In the genomic region with DNA sequence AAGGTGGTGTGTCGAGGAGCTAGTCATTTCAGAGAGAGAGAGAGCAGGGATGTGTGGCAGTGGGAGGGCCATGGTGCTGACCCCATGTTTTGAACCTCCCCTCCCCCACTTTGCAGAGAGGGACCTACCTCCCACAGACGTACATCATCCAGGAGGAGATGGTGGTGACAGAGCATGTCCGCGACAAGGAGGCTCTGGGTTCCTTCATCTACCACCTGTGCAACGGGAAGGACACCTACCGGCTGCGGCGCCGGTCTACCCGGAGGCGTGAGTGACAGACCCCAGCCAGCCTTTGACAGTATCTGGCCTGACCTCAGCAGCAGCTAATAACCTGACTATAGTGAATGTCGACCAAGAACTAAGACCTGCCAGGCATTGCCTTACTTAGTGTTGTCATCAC, we compare ENCODE assay signal across 20 mouse cellular contexts. TPM values are rescaled to one million over a fixed set of nuclear protein-coding genes. Genes with fewer than 3 reads are reported as not detected.
"Had no signal": no experiment of that assay in that cellular context is flagged by ENCODE, and none has a peak within 500 bp of the region (broad histone marks: within the 10 kb centered on the region; RNA-seq: fewer than 3 reads in every experiment).

No protein-coding gene starts in this region.

- H3K9me3 ChIP-seq: liver, embryonic 13.5 days had no signal

- H3K27me3 ChIP-seq: liver, embryonic 13.5 days had no signal

- H3K4me2 ChIP-seq: liver, embryonic 13.5 days; midbrain, embryonic 11.5 days had no signal

- H3K4me3 ChIP-seq: liver, embryonic 13.5 days had no signal

- H3K27ac ChIP-seq: liver, embryonic 13.5 days had no signal

- DNase-seq: kidney, postnatal 10 days; kidney, postnatal 4 days; left cerebral cortex, postnatal 4 days; liver, embryonic 13.5 days; lung, adult 2 months; lung, postnatal 14 days; lung, postnatal 4 days; midbrain, embryonic 14.5 days; thymus, adult 18-20 months; thymus, postnatal 36 days had no signal

- H3K9ac ChIP-seq: liver, embryonic 13.5 days had no signal

RNA-seq across cellular contexts. Expression of gene 4933407L21Rik, which starts 21.4 kb away (rescaled TPM):
- total RNA-seq: liver, adult 2 months; megakaryocyte progenitor cell, adult 5-6 weeks; megakaryocyte-erythroid progenitor cell, adult 5-6 weeks had no signal
- polyA plus RNA-seq: liver, adult 2 months; liver, embryonic 13.5 days; liver, embryonic 16.5 days; lung, adult 2 months; neural tube, embryonic 11.5 days; small intestine, adult 2 months had no signal

RNA-seq across cellular contexts. Expression of gene Gpr55, which starts 53.9 kb away (rescaled TPM):
- total RNA-seq: layer of hippocampus, postnatal 14 days; megakaryocyte progenitor cell, adult 5-6 weeks; megakaryocyte-erythroid progenitor cell, adult 5-6 weeks had no signal
- polyA plus RNA-seq: kidney, embryonic 14.5 days; lung, embryonic 16.5 days; midbrain, embryonic 11.5 days; neural tube, embryonic 11.5 days had no signal
